Mouse (Mus musculus) ES-CJ7 (cell line): Measurements from ENCODE around the gene Tnr.

Source experiments
- DNase-seq: peaks from one replicate; pipeline ENCODE4 v3.0.0; 2011; ENCODE audit warnings: low read depth, low spot score

Gene Tnr

GRCm38 (mm10) chr1:159717016-159717415 is 193.4 kb downstream of the Tnr start:
- DNase-seq = no peak

- no peak for DNase-seq
Observed at GRCm38 (mm10) chr1:159723733-159724132, 200.2 kb downstream of the Tnr start.

- no peak for DNase-seq
Observed at GRCm38 (mm10) chr1:159729270-159729669, 205.7 kb downstream of the Tnr start.

- no peak for DNase-seq
Observed at GRCm38 (mm10) chr1:159730826-159731225, 207.3 kb downstream of the Tnr start.

- DNase-seq = no peak
Observed at GRCm38 (mm10) chr1:159735099-159735498, 211.5 kb downstream of the Tnr start.

- no peak for DNase-seq
Observed at GRCm38 (mm10) chr1:159739478-159739877, 215.9 kb downstream of the Tnr start.

GRCm38 (mm10) chr1:159741237-159742002 is 217.9 kb downstream of the Tnr start:
- DNase-seq = no peak

- no peak for DNase-seq
Observed at GRCm38 (mm10) chr1:159742003-159742274, 218.4 kb downstream of the Tnr start.

- DNase-seq = no peak
Observed at GRCm38 (mm10) chr1:159743744-159744253, 220.2 kb downstream of the Tnr start.

- DNase-seq = no peak
Observed at GRCm38 (mm10) chr1:159745311-159745710, 221.7 kb downstream of the Tnr start.

GRCm38 (mm10) chr1:159747969-159748368 is 224.4 kb downstream of the Tnr start:
- no peak for DNase-seq

GRCm38 (mm10) chr1:159750411-159750810 is 226.8 kb downstream of the Tnr start:
- no peak for DNase-seq

- DNase-seq = no peak
Observed at GRCm38 (mm10) chr1:159750876-159751275, 227.3 kb downstream of the Tnr start.

GRCm38 (mm10) chr1:159760970-159761369 is 237.4 kb downstream of the Tnr start:
- no peak for DNase-seq

GRCm38 (mm10) chr1:159763901-159764300 is 240.3 kb downstream of the Tnr start:
- no peak for DNase-seq

GRCm38 (mm10) chr1:159764897-159765296 is 241.3 kb downstream of the Tnr start:
- no peak for DNase-seq

GRCm38 (mm10) chr1:159769948-159770347 is 246.4 kb downstream of the Tnr start:
- no peak for DNase-seq

- DNase-seq = no peak
Observed at GRCm38 (mm10) chr1:159773671-159774070, 250.1 kb downstream of the Tnr start.

- no peak for DNase-seq
Observed at GRCm38 (mm10) chr1:159775168-159775567, 251.6 kb downstream of the Tnr start.

GRCm38 (mm10) chr1:159777107-159777506 is 253.5 kb downstream of the Tnr start:
- no peak for DNase-seq

GRCm38 (mm10) chr1:159779424-159779823 is 255.9 kb downstream of the Tnr start:
- DNase-seq = no peak

GRCm38 (mm10) chr1:159783842-159784241 is 260.3 kb downstream of the Tnr start:
- peak; percentile 33 for DNase-seq

GRCm38 (mm10) chr1:159788312-159788711 is 264.7 kb downstream of the Tnr start:
- DNase-seq = no peak

- DNase-seq = no peak
Observed at GRCm38 (mm10) chr1:159792546-159792945, 269.0 kb downstream of the Tnr start.
